8 mouse cellular contexts compared by ENCODE assay signal in genomic region chr3:88552676-88553524, GRCm38 (mm10). TPM values are rescaled to one million over a fixed set of nuclear protein-coding genes. Genes with fewer than 3 reads are reported as not detected.
DNase-seq lines count a peak whose midpoint lies in the region; ATAC-seq lines count a peak whose summit lies in the region.

TSS of gene Lamtor2 (minus strand) at chr3:88553074.

- peaks cover 23% of the 10 kb centered on the region for H3K4me1 ChIP-seq in lung, embryonic 16.5 days (replicated peaks; ENCODE audit: control insufficient read depth, insufficient read depth, low read length)

- H3K36me3 ChIP-seq in lung, embryonic 16.5 days (ENCODE audit: control insufficient read depth, insufficient read depth, low read length) = peaks cover 13% of the 10 kb centered on the region

- no peaks in the 10 kb centered on the region for H3K27me3 ChIP-seq in lung, embryonic 16.5 days (ENCODE audit: control insufficient read depth, insufficient read depth, low read depth, low read length)

- peak within 1 kb of the TSS; percentile 99 for H3K27ac ChIP-seq in lung, embryonic 16.5 days (ENCODE audit: low read length)

- WGBS in lung, embryonic 16.5 days = under 1% methylated on average over 48 of the region's 48 CpGs

- no peaks in the 10 kb centered on the region for H3K9me3 ChIP-seq in lung, embryonic 16.5 days (ENCODE audit: control insufficient read depth, low read length)

- peak within 1 kb of the TSS; percentile 95 for H3K9ac ChIP-seq in lung, embryonic 16.5 days (ENCODE audit: low read length)

- peak; percentile 92 to 93 for ATAC-seq in hematopoietic stem cell, adult 5-6 weeks (replicated peaks in 1 of 2; ENCODE audit: insufficient read depth in 1 of 2, low FRiP score in 2 of 2, low TSS enrichment in 1 of 2, low read depth in 1 of 2, poor library complexity in 2 of 2, severe bottlenecking in 2 of 2)
- ATAC-seq in lung, embryonic 16.5 days (ENCODE audit: low read depth) = peak; percentile 91

- peak within 1 kb of the TSS; percentile 76 for H3K4me3 ChIP-seq in lung, embryonic 16.5 days (ENCODE audit: low read length)

- DNase-seq in MEL-GATA-1-ER (ENCODE audit: extremely low read depth, low read depth) = peak; percentile 99
- peak; percentile 97 for DNase-seq in cerebellum, adult 8-10 months
- peak; percentile 98 for DNase-seq in forelimb bud, embryonic 11.5 days (ENCODE audit: low read depth, low spot score)
- peak; percentile 95 for DNase-seq in layer of hippocampus, adult 9-10 months (ENCODE audit: low spot score)
- DNase-seq in ovary, postnatal 10 days (ENCODE audit: low spot score) = peak; percentile 87
- DNase-seq in thymus, postnatal 10 days (ENCODE audit: low spot score in 2 of 2) = peak; percentile 93

- peak within 1 kb of the TSS; percentile 76 for H3K4me2 ChIP-seq in lung, embryonic 16.5 days (ENCODE audit: low read depth, low read length)

RNA-seq across cellular contexts. Expression of gene Lamtor2, which starts in this region (rescaled TPM):
- total RNA-seq in hematopoietic stem cell, adult 5-6 weeks (2017) = 51.2 and 54.4 TPM in 2 replicates
- 169 and 183 TPM in 2 replicates for polyA plus RNA-seq in lung, embryonic 16.5 days (2015; fragmentation: Nextera tagmentation; extraction: Ambion mirVana)

Comparison
In these comparisons a context has a peak if more than half of its experiments do, and no peak if none do; other contexts are left out.
1. Peak in every context shown above with its lines: DNase-seq, ATAC-seq, H3K4me3 ChIP-seq and H3K27ac ChIP-seq.